Mouse (Mus musculus): ENCODE results near the gene Tor2a.

Tor2a gene

DNA sequence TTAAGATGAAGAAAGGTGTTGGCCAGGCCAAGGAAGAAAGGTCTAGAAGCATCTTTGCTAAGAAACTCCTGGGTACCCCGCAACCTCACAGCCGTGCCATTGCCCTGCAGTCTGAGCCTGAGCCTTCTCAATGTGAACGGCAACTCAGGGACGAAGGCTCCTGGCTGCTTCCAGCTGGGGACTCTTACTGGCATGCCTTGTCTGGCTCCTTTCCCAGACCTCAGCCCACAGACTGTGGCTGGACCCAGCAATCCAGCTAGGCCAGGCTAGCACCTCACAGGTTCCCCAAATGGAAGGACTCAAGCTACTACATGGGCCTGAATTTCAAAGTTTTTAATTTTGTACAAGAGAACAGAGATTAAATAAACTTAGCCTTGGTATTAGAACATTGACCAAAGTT, 4.8 kb downstream of the Tor2a start:
- DNase-seq (ENCODE audit: low spot score in 2 of 2), result no peak

DNA sequence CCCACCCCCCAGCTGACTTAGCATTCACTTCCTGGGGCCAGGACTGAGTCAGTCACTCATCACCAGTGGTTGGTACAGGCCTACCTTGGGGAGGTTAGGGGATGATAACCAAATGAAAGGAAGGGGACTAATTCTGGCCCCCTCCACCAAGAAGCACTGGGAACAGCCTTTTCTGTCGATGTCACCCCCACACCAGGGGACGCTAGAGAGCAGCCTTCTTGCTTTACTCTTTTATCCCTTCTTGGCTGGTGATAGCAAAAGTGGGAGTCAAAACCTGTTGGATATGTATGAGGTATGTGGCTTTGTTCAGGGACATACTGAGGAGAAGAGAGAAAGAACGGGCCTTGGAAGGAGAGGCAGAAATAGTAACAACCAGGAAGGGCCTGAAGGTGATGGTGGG, 6.3 kb downstream of the Tor2a start:
- DNase-seq (ENCODE audit: low spot score in 2 of 2), result no peak

DNA sequence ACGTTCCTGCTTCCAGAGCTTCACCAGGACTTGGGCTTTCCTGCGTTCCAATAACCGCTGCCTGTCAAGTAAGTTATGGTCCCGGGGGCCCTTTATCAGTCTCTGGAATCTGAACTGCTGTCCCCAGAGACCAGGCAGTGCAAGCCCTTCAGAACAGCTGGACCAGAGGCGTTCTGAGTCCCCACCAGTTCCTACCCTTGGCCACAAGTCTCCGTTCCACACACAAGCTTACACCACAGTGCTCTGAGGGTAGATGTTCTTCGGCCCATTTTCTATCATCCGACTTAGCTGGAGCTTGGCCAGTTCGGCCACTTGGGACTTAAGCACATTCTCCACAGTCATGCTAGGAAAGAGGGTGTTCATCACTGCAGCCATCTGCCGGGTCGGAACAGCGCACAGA, 10.2 kb downstream of the Tor2a start:
- DNase-seq (ENCODE audit: low spot score in 2 of 2), result no peak

DNA sequence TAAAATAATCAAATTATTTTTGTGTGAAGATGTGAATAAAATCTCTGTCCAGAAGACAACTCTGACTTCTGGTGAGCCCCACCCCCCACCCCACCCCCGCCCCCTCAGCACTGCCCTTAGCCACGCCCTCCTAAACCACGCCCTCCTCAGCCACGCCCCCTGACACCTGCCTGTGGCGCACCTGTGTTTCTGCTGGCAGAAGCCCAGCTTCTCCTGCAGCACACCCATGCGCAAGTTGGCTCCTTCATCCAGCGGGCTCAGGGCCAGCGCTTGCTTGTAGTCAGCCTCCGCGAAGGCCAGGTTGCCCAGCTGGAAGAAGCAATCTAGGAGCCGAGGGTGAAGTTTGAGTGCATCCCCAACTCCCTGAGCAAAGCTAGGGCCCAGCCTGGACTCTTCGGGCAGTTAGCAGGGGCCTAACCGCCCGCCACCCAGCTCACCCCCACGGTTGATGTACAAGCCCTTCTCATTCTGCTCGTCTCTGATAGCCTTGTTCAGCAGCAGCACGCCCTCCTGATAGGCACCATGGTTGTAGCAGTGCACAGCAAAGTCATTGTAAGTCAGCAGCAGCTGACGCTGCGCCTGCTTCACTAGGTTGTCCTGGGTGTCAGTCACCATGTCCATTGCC, 11.7 kb downstream of the Tor2a start:
- DNase-seq (ENCODE audit: low spot score in 2 of 2), result no peak

DNA sequence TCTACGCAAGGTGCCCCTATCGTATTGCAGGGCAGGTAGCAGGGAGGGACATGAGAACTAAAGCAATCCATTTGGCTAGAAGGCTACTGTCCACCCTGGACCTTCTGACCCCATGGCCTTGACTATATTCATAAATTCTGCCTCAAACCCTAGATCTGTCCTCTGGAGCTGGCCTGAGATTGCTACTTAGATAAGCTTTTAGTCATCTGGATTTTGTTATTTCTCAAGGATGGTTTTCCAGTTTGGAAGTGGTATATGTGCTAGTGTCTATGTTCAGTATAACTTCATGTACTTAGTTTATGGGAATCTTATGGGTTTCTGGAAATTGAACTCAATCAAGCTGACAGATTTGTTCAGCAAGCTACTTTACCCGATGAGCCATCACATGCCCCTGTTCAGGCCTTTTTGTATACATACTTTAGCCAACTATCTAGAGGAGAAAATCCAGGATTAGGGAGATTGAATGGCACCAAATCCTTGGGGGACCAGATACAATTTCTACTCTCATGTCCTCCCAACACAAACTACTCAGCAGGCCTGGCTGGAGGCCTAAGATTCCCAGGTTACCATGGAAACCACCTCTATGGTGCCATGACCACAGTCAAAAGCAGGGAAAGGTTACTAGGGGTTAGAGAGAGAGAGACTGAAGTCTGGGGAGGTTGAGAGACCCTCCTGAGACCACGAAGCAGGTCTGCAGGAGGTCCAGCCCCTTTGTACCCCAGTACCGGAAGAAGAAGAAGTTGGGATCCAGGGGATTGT, 12.5 kb downstream of the Tor2a start:
- DNase-seq (ENCODE audit: low spot score in 2 of 2), result no peak

DNA sequence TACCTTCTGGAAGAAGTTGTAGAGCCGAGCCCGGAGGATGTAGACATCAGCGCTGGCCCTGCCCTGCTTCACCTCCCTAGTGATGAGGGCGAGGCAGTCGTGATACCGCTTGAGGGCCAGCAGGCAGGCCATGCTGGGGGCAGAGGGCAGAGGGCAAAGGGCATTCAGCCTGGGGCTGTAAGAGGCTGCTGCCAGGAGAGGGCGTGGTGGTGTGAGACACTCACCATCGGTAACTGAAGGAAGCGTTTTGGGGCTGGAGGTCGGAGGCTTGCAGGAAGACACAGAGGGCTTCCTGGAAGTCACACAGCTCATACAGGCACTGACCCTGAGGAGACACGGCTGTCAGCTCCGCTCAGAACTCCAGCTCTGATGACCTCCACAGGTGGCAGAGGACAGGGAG, 14.9 kb downstream of the Tor2a start:
- no peak for DNase-seq (ENCODE audit: low spot score in 2 of 2)

DNA sequence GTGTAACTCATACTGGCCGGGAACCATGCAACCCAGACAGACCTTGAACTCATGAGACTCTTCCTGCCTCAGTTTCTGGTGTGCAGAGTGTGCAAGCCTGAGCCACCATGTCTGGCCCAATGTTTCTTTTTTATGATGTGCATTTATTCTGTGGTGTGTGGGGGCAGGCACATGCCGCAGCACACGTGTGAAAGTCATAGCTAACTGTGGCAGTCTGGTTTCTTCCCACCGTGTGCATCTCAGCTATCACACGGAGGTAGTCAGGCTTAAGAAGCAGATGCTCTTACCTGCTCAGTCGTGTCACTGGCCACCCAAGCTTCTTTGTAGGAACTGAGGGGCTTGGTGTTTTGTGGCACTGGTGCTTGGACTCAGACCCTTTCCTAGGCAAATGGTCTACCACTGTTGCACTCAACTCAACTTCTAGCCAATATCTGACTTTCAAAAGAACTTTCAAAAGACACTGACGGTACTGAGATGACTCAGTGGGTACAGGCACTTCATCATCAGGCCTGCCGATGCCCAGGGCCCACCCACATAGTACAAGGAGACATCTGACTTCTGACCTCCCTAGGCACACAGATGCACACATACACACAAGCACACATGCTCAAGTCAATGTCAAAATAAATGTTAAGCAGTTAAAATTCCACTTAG, 15.7 kb downstream of the Tor2a start:
- no peak for DNase-seq (ENCODE audit: low spot score in 2 of 2)

DNA sequence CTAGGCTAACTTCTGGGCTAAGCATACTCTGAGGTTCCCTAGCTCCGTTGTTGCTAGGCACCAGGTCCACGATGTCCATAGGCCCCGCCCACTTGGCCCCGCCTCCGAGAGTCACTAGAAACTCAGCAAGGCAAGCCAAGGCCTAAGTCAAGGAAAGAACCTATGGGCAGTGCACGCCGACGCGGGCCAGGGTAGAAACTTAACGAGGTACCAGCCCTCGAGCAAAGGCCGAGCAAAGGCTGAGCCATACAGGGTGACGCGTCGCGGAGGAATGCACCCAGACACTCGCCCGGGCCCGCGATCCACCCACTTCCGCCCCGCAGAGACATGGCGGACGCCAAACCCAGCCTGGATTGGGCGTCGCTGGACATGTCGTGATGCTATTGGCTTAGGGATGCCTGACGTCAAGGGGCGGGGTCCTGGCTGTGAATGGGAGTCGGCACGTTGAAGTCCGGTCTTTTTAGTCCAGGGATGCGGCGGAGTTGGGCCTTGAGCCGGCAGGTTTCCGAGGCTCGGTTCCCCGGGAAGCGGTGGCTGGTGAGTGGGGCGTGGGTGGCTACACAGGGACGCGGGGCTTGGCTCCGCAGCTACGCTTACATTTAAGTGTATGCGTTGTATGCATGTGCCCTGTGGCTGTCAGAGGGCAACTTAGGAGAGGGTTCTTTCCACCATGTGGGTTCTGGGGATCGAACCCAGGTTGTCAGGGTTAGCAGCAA, 18.5 kb downstream of the Tor2a start, which contains the start of the genes Ttc16 and Ptrh1:
Gene Ttc16, minus strand, starts transcription at position 275 of the 716 bp plus-strand sequence.
Gene Ptrh1, plus strand, starts transcription at position 428 of the 716 bp plus-strand sequence.
- peak; percentile 95 to 98 for DNase-seq (ENCODE audit: low spot score in 2 of 2)

DNA sequence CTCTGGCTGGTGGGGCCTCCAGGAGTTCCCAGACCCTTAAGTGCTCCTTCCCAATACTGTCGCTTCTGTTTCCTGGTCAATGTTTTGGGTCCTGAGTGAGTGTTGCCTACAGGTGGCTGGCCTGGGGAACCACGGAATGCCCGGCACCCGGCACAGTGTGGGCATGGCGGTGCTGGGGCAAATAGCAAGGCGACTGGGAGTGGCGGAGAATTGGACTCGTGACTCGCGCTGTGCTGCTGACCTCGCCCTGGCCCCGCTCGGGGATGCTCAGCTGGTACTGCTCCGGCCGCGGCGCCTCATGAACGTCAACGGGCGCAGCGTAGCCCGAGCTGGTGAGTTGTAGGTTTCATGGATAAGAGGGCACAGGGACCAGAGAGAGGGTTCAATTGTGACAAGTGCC, 19.2 kb downstream of the Tor2a start:
- DNase-seq (ENCODE audit: low spot score in 2 of 2), result no peak

DNA sequence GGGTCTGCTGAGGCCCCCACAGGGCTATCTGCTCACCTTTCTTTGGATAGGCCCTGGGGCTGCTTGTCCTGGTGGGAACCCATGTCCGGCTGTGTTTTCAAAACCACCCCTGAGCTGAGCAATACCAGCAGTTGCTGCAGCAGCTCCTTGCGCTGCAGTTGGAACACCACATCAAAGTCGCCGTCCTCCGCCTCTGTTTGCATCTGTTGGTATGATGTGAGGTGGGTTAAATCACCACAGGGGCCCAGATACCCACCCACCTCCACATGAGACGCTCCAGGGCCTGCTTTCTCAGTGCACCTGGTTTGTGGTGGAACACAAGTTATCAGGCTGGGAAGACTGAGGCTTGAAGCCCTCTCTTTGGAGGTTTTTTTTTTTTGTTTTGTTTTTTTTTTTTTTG, 21.0 kb downstream of the Tor2a start:
- DNase-seq (ENCODE audit: low spot score in 2 of 2), result no peak

DNA sequence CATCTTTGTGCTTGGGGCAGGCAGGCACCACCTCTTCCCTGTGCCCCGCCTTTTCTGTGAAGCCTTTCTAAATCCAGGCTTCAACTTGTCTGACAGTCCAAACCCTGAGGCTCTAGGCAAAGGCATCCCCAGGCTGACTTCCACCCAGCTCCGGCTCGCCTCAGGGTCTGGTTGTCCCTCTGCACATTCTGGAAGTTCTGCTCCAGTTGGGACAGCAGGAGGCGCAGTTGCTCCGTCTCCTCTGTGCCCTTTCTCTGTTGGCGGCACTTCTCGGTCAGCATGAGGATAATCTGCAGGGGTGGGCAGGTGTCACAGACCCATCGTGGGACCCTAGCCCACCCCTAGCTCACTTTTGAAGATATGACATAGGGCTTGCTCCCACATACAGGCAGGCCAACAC, 22.1 kb downstream of the Tor2a start:
- peak; percentile 55 to 66 for DNase-seq (ENCODE audit: low spot score in 2 of 2)

DNA sequence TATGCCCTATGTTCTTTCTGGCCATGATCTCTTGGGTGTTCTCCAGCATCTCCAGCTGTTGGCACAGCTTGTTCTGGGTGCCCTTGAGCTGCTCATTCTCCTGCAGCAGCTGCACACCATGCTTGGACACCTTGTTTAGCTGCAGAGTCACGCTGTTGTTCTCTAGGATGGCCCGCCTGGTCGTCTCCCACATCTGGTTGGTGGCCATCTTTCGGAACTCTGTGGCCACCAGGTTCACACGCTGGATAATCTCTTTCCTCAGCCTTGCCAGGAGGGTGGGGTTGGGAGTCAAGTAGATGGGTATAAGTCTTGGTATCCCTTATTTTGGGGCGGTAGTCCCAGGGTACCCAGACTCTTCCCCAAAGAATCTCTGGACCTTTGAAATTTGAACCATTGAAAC, 22.7 kb downstream of the Tor2a start:
- DNase-seq (ENCODE audit: low spot score in 2 of 2), result no peak

DNA sequence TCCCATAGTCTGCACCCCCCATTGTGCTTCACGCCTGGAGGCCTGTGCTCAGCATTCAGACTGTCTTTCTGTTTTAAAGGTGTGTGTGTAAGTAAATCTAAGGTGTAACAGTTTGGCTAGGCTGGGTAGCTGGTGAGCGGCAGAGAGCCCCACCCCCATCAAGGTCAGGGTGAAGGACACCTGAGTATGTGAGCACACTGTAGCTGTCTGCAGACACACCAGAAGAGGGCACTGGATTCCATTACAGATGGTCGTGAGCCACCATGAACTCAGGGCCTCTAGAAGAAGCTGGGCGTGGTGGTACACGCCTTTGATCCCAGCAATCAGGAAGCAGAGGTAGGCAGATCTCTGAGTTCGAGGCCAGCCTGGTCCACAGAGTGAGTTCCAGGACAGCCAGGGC, 24.7 kb downstream of the Tor2a start:
- no peak for DNase-seq (ENCODE audit: low spot score in 2 of 2)

DNA sequence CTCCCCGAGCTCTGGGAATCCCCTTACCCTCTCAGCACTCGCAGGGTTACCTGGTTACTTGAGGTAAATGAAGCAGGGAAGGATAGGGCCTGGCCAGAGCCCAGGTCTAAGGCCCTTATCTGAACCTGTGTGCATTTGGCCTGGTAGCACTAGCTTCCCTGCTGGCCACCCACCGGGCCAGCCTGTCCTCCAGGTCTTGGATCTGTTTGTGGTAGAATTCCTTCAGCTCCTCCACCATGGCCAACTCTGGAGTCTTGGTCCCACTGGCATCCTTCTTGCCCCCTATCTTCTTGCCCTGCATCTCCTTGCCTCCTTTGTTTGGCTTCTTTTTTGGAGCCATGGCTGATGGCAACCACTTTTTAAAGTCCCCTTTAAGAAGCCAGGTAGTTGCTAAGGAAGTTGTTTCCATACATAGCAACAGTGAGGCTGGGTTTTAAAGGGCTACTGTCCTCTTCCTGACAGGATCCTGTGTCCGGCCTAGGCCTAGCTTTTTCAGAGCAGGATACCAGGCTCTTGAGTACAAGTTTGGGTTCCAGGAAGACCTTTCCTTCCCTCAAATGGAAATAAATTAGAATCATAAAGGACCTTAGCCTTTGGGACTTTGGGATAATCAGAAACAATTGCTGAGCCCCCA, 27.1 kb downstream of the Tor2a start, which contains the start of gene Cfap157:
Gene Cfap157, minus strand, starts transcription at position 381 of the 634 bp plus-strand sequence.
- no peak for DNase-seq (ENCODE audit: low spot score in 2 of 2)

DNA sequence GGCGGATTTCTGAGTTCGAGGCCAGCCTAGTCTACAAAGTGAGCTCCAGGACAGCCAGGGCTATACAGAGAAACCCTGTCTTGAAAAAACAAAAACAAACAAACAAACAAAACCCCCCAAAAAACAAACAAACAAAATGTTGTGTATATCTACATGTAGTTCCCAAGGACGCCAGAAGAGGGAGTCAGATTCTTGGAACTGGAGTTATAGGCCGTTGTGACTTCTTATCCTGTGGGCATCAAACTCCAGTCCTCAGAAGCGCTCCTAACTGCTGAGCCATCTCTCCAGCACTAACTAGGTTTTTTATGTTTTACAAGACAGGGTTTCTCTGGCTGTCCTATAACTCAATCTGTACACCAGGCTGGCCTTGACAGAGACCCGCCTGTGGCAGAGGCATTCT, 30.1 kb downstream of the Tor2a start:
- DNase-seq (ENCODE audit: low spot score in 2 of 2), result no peak

DNA sequence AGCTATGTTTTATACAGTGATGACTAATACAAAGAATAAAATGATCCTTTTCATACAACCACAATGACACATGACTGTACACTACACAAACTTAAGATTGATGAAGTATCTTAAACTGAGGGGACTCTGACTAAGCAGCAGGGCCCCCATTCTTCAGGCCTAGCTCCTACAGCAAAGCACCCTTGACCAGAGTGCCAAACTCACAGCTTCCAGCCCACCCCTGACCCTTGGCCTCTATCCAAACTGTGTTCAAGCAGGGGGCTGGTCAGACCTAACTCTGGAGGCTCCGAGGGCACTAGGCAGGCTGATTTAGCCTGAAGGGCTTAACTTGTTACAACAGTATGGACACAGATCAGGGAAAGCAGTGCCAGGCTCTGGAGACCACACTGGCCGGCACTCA, 31.5 kb downstream of the Tor2a start:
- DNase-seq (ENCODE audit: low spot score in 2 of 2), result no peak

DNA sequence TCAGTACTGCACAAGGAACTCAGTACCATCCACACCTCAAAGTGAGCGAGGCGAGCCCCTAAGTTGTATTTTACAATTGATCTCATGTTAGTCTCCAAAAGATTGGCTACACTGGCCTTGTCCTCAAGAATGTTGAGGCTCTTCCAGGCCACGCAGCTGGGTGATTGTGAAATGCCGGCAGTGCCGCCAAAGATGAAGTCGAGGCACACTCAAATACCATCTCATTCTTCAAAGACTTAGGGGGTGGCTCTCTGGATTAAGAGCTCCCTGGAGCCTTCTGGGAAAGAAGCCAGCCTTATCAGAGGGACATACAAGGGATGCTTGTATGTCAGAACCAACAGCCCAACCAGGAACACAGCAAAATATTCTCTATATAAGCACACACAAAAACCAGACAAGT, 34.3 kb downstream of the Tor2a start:
- DNase-seq (ENCODE audit: low spot score in 2 of 2), result no peak

DNA sequence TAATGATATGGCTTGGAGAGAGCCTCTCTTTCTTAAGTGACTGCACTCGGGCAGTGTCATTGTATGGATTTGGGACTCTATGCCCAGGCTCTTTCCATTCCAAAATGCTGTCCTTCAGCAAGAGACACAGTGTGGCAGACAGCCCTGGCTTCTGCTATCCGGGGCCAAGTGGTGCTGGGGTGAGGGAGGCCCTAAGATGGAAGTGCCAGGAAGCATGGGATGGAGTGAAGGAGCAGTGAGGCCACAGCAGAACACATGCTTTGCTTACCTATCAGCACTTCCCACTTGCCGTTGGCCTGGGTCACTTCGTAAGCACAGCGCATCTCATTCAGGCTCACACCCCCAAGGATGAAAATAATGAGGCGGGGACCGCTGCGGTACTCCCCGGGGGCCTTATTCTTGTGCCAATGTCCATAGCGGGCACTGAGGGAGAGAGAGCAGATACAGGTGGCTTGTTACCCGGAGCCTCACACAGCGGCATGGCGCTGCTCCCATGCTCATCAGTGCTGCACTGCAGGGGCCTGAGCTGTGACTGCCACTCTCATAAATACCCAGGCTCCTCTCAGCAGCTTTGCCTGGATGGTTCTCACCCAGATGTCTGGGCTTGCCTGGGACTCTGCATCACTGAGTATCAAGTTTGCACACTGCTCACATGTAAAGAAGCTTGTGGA, 38.8 kb downstream of the Tor2a start:
- DNase-seq (ENCODE audit: low spot score in 2 of 2), result no peak

DNA sequence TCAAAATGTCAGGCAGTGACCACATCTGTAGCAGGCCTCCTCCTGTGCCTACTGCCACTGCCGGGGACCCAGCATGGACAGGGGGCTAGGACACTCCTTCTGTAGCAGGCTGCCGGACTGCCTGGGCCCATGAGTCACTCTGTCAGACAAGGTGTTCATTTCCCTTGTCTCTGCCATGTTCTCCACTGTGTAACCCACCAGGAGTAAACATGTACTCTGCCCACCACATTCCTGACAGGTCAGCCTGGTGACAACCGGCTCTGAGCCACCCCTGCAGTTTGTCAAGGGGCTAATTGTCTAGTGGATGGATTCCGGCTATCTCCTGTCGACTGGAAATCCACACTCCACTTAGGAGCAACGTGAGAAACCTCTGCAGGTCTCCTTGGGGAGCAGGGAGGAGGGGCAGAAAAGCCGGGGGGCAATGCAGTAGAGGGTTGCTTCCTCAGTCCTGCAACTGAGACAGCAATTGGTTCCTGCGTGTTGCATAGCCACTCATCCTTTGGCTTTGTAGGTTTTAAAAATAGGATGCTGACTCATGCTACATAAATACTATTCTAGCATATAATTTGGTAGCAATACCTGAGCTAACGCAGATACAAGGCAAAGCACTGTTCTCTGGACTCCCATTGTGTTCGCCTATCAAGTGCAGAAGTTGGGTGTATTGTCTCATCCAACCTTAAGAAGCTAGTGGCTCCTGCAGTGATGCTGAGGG, 41.4 kb downstream of the Tor2a start:
- no peak for DNase-seq (ENCODE audit: low spot score in 2 of 2)

DNA sequence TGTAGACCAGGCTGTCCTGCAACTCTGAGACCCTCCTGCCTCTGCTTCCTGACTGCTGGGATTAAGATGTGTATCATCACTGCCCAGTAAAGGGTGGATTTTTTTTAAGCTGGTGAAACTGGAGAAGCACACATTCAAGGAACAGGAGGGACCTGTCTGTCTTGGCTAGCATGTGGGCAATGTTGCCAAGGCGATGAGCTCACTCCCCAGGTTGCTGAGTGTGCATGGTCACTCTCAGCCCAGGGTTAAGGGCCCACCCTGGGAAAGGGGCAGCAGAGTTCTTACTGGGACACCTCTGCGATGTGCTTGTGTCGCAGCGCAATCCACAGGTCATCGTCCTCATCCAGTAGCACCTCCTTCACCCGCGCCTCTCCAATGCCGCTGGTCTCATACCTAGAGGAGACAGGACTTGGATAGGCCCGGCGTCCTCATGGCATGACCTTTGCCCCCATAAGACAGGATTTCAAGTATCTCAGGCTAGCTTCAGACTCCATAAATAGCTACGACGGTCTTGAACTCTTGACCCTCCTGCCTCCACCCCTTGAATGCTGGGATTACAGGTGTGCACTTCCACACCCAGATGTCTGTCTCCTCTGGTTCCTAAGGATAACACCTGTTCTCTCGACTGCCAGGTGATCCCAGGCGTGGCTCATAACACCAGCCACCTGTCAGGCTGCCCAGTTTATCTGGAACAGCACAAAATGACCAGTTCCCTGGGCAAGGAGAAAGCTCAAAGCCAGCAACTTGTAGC, 52.0 kb downstream of the Tor2a start:
- DNase-seq (ENCODE audit: low spot score in 2 of 2), result no peak

Measured in frontal cortex, postnatal 36 days (tissue).